Mouse (Mus musculus) 3134 (cell line): ENCODE measurements around the gene Tcp11l1.

Source experiments
- DNase-seq: peaks from one replicate; pipeline ENCODE4 v3.0.0-alpha.2; 2011; ENCODE audit warnings: low spot score; ENCODE audit not compliant: insufficient read length; ENCODE audit errors: extremely low read depth

Tcp11l1 gene

GRCm38 (mm10) chr2:104714254-104714691 lies 2.3 kb upstream of the Tcp11l1 start:
- no peak for DNase-seq

- no peak for DNase-seq
Measured at GRCm38 (mm10) chr2:104712486-104712809, 479 bp upstream of the Tcp11l1 start.

- DNase-seq = no peak
Measured at GRCm38 (mm10) chr2:104710670-104711370, 1.1 kb downstream of the Tcp11l1 start.

GRCm38 (mm10) chr2:104709786-104710337 lies 2.1 kb downstream of the Tcp11l1 start:
- DNase-seq = no peak

- no peak for DNase-seq
Measured at GRCm38 (mm10) chr2:104704355-104704754, 7.6 kb downstream of the Tcp11l1 start.

GRCm38 (mm10) chr2:104703158-104703557 lies 8.8 kb downstream of the Tcp11l1 start:
- DNase-seq = no peak

GRCm38 (mm10) chr2:104699659-104700058 lies 12.3 kb downstream of the Tcp11l1 start:
- no peak for DNase-seq

GRCm38 (mm10) chr2:104692551-104692950 lies 19.4 kb downstream of the Tcp11l1 start:
- DNase-seq = no peak

- no peak for DNase-seq
Measured at GRCm38 (mm10) chr2:104690720-104691119, 21.2 kb downstream of the Tcp11l1 start.

- no peak for DNase-seq
Measured at GRCm38 (mm10) chr2:104688724-104689123, 23.2 kb downstream of the Tcp11l1 start.

- DNase-seq = no peak
Measured at GRCm38 (mm10) chr2:104688321-104688720, 23.6 kb downstream of the Tcp11l1 start.

GRCm38 (mm10) chr2:104687261-104687660 lies 24.7 kb downstream of the Tcp11l1 start:
- DNase-seq = no peak

- peak; percentile 60 for DNase-seq
Measured at GRCm38 (mm10) chr2:104685418-104685817, 26.6 kb downstream of the Tcp11l1 start.

- DNase-seq = no peak
Measured at GRCm38 (mm10) chr2:104684771-104685170, 27.2 kb downstream of the Tcp11l1 start.

GRCm38 (mm10) chr2:104677326-104677725 lies 34.6 kb downstream of the Tcp11l1 start:
- no peak for DNase-seq

- DNase-seq = no peak
Measured at GRCm38 (mm10) chr2:104671724-104672123, 40.2 kb downstream of the Tcp11l1 start.

- DNase-seq = no peak
Measured at GRCm38 (mm10) chr2:104669122-104669804, 42.7 kb downstream of the Tcp11l1 start.

GRCm38 (mm10) chr2:104663372-104664100 lies 48.4 kb downstream of the Tcp11l1 start:
- no peak for DNase-seq

- no peak for DNase-seq
Measured at GRCm38 (mm10) chr2:104658659-104659058, 53.3 kb downstream of the Tcp11l1 start.

- no peak for DNase-seq
Measured at GRCm38 (mm10) chr2:104615985-104616711, 95.8 kb downstream of the Tcp11l1 start.

GRCm38 (mm10) chr2:104614786-104615185 lies 97.2 kb downstream of the Tcp11l1 start:
- no peak for DNase-seq
